Mouse (Mus musculus): ENCODE measurements around the gene Cacna2d2. TPM values are rescaled to one million over a fixed set of nuclear protein-coding genes. Genes with fewer than 3 reads are reported as not detected.

Cacna2d2 gene
- polyA plus RNA-seq, 1 experiment from 2014 or later: 0.60 TPM

GRCm38 (mm10) chr9:107490625-107491024 lies 91.2 kb downstream of the Cacna2d2 start:
- H3K27me3 ChIP-seq (ENCODE audit: control insufficient read depth, insufficient read depth, low read depth, low read length): no peaks in the 10 kb centered on the region
- no peaks in the 10 kb centered on the region for H3K36me3 ChIP-seq (ENCODE audit: control insufficient read depth, insufficient read depth, low read length)
- H3K4me3 ChIP-seq (ENCODE audit: low read length): no peak overlapping the region
- H3K27ac ChIP-seq (ENCODE audit: low read length): no peak overlapping the region
- no peak overlapping the region for H3K4me2 ChIP-seq (ENCODE audit: low read depth, low read length)
- 56% methylated on average over 6 of the region's 6 CpGs for WGBS
- no peak overlapping the region for H3K9ac ChIP-seq (ENCODE audit: low read length)
- no peaks in the 10 kb centered on the region for H3K9me3 ChIP-seq (ENCODE audit: control insufficient read depth, low read length)
- no peaks in the 10 kb centered on the region for H3K4me1 ChIP-seq (replicated peaks; ENCODE audit: control insufficient read depth, insufficient read depth, low read length)
- ATAC-seq (ENCODE audit: low read depth): no peak

DNA sequence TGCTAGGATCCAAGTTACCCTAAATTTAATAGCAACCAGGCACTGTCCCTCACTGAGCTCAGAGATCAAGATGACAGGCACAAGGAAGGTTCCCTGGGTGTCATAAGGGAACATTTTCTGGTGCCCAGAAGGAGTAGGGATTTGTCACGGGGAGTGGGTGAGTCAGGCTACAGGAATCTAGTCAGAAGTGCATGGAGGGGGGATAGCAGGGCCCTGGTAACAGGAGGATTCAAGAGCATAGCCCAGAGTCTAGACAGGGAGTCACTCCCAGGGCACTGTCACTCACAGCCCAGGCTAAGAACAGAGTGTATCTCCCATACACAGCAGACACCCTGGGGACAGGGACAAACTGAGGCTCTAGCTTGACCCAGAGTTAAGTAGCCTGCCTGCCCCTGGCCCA lies 94.1 kb downstream of the Cacna2d2 start:
- no peak overlapping the region for H3K4me2 ChIP-seq (ENCODE audit: low read depth, low read length)
- H3K36me3 ChIP-seq (ENCODE audit: control insufficient read depth, insufficient read depth, low read length): no peaks in the 10 kb centered on the region
- H3K27me3 ChIP-seq (ENCODE audit: control insufficient read depth, insufficient read depth, low read depth, low read length): no peaks in the 10 kb centered on the region
- 38% methylated on average over 1 of the region's 1 CpGs for WGBS
- no peak overlapping the region for H3K27ac ChIP-seq (ENCODE audit: low read length)
- ATAC-seq (ENCODE audit: low read depth): no peak
- H3K4me3 ChIP-seq (ENCODE audit: low read length): no peak overlapping the region
- H3K4me1 ChIP-seq (replicated peaks; ENCODE audit: control insufficient read depth, insufficient read depth, low read length): no peaks in the 10 kb centered on the region
- H3K9ac ChIP-seq (ENCODE audit: low read length): no peak overlapping the region
- H3K9me3 ChIP-seq (ENCODE audit: control insufficient read depth, low read length): no peaks in the 10 kb centered on the region

- Histone ChIP-seq H3K4me3 (ENCODE audit: low read length) (no peak overlapping the region), H3K9ac (ENCODE audit: low read length) (no peak overlapping the region), H3K27me3 (ENCODE audit: control insufficient read depth, insufficient read depth, low read depth, low read length) (no peaks in the 10 kb centered on the region), H3K4me2 (ENCODE audit: low read depth, low read length) (no peak overlapping the region), H3K36me3 (ENCODE audit: control insufficient read depth, insufficient read depth, low read length) (no peaks in the 10 kb centered on the region), H3K9me3 (ENCODE audit: control insufficient read depth, low read length) (no peaks in the 10 kb centered on the region), H3K27ac (ENCODE audit: low read length) (no peak overlapping the region), H3K4me1 (replicated peaks; ENCODE audit: control insufficient read depth, insufficient read depth, low read length) (no peaks in the 10 kb centered on the region)
- ATAC-seq (ENCODE audit: low read depth): 0 out of 2 replicates have a peak, but pooled peaks have one; percentile 20
- 81% methylated on average over 12 of the region's 12 CpGs for WGBS
Measured at GRCm38 (mm10) chr9:107494238-107494637, 94.8 kb downstream of the Cacna2d2 start.

DNA sequence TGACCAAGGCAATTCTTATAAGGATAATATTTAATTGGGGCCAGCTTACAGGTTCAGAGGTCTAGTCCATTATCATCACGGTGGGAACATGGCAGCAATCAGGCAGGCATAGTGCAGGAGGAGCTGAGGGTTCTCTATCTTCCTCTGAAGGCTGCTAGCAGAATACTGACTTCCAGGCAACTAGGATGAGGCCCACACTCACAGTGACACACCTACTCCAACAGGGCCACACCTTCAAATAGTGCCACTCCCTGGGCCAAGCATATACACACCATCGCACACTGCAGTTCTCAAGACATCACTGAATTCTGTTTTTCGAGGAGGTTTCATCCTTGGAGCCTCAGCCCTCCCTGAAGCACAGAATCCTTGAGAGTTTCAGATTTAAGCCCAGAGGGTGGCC lies 96.9 kb downstream of the Cacna2d2 start:
- Histone ChIP-seq H3K27me3 (ENCODE audit: control insufficient read depth, insufficient read depth, low read depth, low read length) (no peaks in the 10 kb centered on the region), H3K4me3 (ENCODE audit: low read length) (no peak overlapping the region), H3K4me1 (replicated peaks; ENCODE audit: control insufficient read depth, insufficient read depth, low read length) (no peaks in the 10 kb centered on the region), H3K9me3 (ENCODE audit: control insufficient read depth, low read length) (no peaks in the 10 kb centered on the region), H3K9ac (ENCODE audit: low read length) (no peak overlapping the region), H3K27ac (ENCODE audit: low read length) (no peak overlapping the region), H3K4me2 (ENCODE audit: low read depth, low read length) (no peak overlapping the region), H3K36me3 (ENCODE audit: control insufficient read depth, insufficient read depth, low read length) (no peaks in the 10 kb centered on the region)
- WGBS: 74% methylated on average over 3 of the region's 3 CpGs
- ATAC-seq (ENCODE audit: low read depth): no peak

DNA sequence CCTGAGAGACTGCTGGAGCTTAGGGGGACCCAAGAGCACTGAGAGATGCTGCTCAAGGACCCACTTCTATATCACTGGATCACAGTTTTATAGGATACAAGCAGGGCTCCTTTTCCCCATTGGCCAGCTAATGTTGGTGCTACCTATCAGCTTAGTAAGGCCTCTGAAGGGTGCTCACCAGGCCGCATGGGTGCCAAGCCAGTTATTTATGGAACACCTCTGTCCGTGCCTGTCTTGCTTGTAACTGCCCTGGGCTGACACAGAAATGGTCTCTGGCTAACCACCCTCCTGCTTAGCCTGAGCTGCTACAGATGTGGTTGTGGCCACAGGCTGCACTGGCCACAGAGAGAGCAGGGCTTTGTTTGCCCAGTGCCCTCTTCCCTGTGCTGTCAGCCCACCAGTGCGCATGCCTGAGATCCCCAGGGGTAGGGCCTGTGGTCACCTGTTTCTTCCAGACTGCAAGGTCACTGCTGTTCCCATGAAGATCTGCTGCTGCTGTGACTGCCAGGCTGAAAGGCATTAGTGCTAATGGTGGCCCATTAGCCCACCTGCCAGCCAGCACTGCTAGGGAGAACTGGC lies 101.4 kb downstream of the Cacna2d2 start:
- WGBS: 81% methylated on average over 3 of the region's 3 CpGs
- no peaks in the 10 kb centered on the region for H3K9me3 ChIP-seq (ENCODE audit: control insufficient read depth, low read length)
- no peak overlapping the region for H3K27ac ChIP-seq (ENCODE audit: low read length)
- H3K27me3 ChIP-seq (ENCODE audit: control insufficient read depth, insufficient read depth, low read depth, low read length): no peaks in the 10 kb centered on the region
- no peaks in the 10 kb centered on the region for H3K4me1 ChIP-seq (replicated peaks; ENCODE audit: control insufficient read depth, insufficient read depth, low read length)
- H3K36me3 ChIP-seq (ENCODE audit: control insufficient read depth, insufficient read depth, low read length): no peaks in the 10 kb centered on the region
- H3K4me2 ChIP-seq (ENCODE audit: low read depth, low read length): no peak overlapping the region
- H3K9ac ChIP-seq (ENCODE audit: low read length): no peak overlapping the region
- no peak for ATAC-seq (ENCODE audit: low read depth)
- no peak overlapping the region for H3K4me3 ChIP-seq (ENCODE audit: low read length)

DNA sequence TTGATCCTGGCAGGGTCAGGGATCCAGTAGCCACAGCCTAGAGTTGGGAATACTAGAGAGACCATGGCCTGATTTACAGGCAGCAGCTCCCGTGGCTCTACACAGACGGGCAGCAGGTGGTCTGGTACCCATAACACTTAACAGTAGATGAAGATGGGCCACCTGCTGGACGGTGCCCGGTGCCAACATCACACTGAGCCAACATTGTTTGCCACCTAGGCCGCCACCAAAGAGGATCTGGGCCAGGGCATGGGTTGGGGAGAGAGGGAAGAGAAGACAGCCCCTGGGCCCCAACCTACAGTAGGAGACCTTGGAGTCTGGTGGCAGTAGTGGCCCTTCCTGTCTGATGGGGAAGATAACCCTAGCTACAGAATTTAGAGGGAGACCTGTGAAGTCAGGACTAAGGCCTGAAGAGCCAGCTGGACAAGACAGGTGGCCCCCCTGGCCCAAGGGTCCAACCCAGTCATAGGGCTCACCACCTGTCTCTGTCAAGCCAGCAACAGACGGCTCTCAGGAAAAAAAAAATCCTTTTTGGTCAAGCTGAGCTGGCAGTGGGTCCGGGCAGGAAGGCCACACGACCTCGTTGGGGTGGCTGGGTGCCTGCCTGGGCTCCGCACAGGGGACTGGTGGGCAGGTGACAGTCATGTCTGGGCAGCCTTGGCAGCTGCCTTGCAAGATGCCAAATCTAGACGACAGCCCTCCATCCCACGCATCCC lies 102.9 kb downstream of the Cacna2d2 start:
- H3K9me3 ChIP-seq (ENCODE audit: control insufficient read depth, low read length): no peaks in the 10 kb centered on the region
- H3K9ac ChIP-seq (ENCODE audit: low read length): no peak overlapping the region
- WGBS: 86% methylated on average over 12 of the region's 12 CpGs
- ATAC-seq (ENCODE audit: low read depth): no peak
- H3K4me2 ChIP-seq (ENCODE audit: low read depth, low read length): no peak overlapping the region
- no peaks in the 10 kb centered on the region for H3K27me3 ChIP-seq (ENCODE audit: control insufficient read depth, insufficient read depth, low read depth, low read length)
- H3K4me1 ChIP-seq (replicated peaks; ENCODE audit: control insufficient read depth, insufficient read depth, low read length): no peaks in the 10 kb centered on the region
- no peaks in the 10 kb centered on the region for H3K36me3 ChIP-seq (ENCODE audit: control insufficient read depth, insufficient read depth, low read length)
- H3K27ac ChIP-seq (ENCODE audit: low read length): no peak overlapping the region
- H3K4me3 ChIP-seq (ENCODE audit: low read length): no peak overlapping the region

DNA sequence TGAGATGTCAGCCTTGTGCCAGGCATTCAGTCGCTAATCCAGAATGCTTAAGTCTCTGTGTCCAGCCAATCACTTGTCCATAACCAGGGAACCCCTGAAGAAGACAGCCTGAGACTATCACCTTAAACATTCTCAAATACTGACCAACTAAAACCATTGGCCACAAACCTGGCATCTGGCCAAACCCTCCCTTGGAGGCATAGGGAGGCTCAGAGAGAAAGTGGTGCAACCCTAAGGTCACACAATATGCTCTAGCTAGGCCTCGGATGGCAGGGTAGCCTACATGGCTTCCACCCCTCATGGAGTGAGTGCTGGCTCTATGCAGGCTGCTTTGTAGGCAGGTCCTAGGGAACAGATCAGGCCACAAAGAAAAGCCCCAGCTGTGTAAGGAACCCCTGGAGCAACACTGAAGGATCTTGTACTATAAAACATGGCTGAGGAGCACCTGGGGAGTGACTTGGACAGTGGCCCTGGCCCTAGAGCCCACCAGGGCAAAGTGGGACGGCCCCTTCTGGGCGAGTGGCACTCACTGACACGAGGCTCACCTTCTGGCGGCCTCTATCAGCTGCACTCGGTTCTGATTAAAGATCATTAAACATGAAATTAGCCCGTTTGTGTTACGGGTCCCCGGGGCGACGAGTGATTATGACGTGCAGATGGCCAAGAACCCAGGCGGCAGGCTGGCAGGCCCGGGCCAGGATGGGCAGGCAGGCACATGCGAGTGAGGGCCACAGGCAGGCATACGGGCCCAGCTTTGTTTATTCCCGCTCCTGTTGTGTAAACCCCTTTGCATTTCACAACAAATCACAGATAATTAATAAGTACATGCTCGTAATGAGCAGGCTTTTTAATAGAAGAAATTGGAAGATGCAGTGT lies 105.5 kb downstream of the Cacna2d2 start:
- 67% methylated on average over 19 of the region's 19 CpGs for WGBS

GRCm38 (mm10) chr9:107508266-107508665 lies 108.9 kb downstream of the Cacna2d2 start:
- WGBS: 49% methylated on average over 10 of the region's 10 CpGs
- Histone ChIP-seq H3K9me3 (ENCODE audit: control insufficient read depth, low read length) (no peaks in the 10 kb centered on the region), H3K4me3 (ENCODE audit: low read length) (no peak overlapping the region), H3K36me3 (ENCODE audit: control insufficient read depth, insufficient read depth, low read length) (no peaks in the 10 kb centered on the region), H3K4me1 (replicated peaks; ENCODE audit: control insufficient read depth, insufficient read depth, low read length) (no peaks in the 10 kb centered on the region), H3K27me3 (ENCODE audit: control insufficient read depth, insufficient read depth, low read depth, low read length) (no peaks in the 10 kb centered on the region), H3K27ac (ENCODE audit: low read length) (no peak overlapping the region), H3K4me2 (ENCODE audit: low read depth, low read length) (no peak overlapping the region), H3K9ac (ENCODE audit: low read length) (no peak overlapping the region)
- no peak for ATAC-seq (ENCODE audit: low read depth)

More for the DNA sequence above, 105.5 kb downstream of the Cacna2d2 start:
- H3K9ac ChIP-seq (ENCODE audit: low read length): no peak overlapping the region
- no peaks in the 10 kb centered on the region for H3K4me1 ChIP-seq (replicated peaks; ENCODE audit: control insufficient read depth, insufficient read depth, low read length)
- no peak overlapping the region for H3K4me2 ChIP-seq (ENCODE audit: low read depth, low read length)
- no peaks in the 10 kb centered on the region for H3K36me3 ChIP-seq (ENCODE audit: control insufficient read depth, insufficient read depth, low read length)
- no peak overlapping the region for H3K4me3 ChIP-seq (ENCODE audit: low read length)
- ATAC-seq (ENCODE audit: low read depth): no peak
- H3K27me3 ChIP-seq (ENCODE audit: control insufficient read depth, insufficient read depth, low read depth, low read length): no peaks in the 10 kb centered on the region
- H3K27ac ChIP-seq (ENCODE audit: low read length): no peak overlapping the region
- no peaks in the 10 kb centered on the region for H3K9me3 ChIP-seq (ENCODE audit: control insufficient read depth, low read length)

DNA sequence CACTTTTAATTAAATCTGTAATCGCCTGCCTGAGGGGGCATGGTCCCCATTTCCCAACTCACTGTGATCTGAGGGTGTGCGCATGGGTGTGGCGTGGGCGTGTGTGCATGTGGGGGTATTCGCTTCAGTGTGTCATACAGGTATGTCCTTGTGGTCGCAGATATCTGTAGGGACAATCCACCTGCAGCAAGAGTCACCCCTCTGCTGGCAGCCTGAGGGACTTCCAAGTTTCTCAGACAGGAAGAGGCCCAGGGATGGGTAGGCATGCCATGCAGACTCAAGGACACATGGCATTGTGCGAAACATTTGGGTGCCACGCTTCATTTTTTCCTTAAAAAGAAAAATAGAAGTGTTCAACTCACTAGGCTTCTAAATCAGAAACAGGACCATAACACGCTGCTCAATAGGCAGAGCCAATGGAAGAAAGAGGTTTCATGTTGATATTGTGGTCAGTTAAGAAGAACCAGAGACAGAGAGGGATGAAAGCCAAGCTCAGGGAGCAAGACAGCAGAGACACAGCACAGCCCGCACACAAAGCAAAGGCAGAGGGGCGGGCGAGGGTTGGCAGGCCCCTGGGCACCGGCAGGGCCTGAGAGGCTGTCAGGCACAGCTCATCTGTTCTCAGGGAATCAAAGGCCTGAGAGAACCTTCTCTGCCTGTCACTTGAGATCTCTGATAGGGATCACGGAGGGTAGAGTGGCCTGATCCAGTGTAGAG lies 111.1 kb downstream of the Cacna2d2 start:
- Histone ChIP-seq H3K27me3 (ENCODE audit: control insufficient read depth, insufficient read depth, low read depth, low read length) (no peaks in the 10 kb centered on the region; the same call in 1 of the 2 replicates), H3K4me1 (replicated peaks; ENCODE audit: control insufficient read depth, insufficient read depth, low read length) (no peaks in the 10 kb centered on the region), H3K36me3 (ENCODE audit: control insufficient read depth, insufficient read depth, low read length) (no peaks in the 10 kb centered on the region), H3K4me2 (ENCODE audit: low read depth, low read length) (no peak overlapping the region), H3K4me3 (ENCODE audit: low read length) (no peak overlapping the region), H3K27ac (ENCODE audit: low read length) (no peak overlapping the region), H3K9me3 (ENCODE audit: control insufficient read depth, low read length) (no peaks in the 10 kb centered on the region), H3K9ac (ENCODE audit: low read length) (no peak overlapping the region)
- ATAC-seq (ENCODE audit: low read depth): no peak
- WGBS: 74% methylated on average over 14 of the region's 14 CpGs
